25 mouse cellular contexts compared by ENCODE assay signal in the genomic region with DNA sequence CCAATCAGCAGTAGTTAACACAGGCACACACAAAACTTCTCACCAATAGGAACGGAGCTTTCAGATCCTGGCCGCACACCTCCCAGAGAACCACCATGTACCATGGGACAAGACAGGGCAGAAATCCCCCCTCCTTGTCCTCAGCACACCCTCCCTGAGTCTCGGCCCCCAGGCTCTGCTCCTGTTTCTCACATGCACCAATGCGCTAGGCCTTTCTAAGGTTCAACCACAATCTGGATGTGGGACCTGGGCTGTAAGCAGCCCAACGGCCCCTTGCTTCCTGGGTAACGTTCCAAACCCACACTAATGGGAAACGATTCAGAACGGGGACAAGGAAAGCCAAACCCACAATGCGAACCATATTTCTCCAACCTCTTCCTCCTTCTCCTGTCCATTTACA.
"Had no signal": no experiment of that assay in that cellular context is flagged by ENCODE, and none has a peak within 500 bp of the region (broad histone marks: within the 10 kb centered on the region; RNA-seq: fewer than 3 reads in every experiment).

No protein-coding gene starts in this region.

- DNase-seq: gastrocnemius, postnatal 14 days; gastrocnemius, postnatal 36 days; heart, adult 18-20 months; heart, postnatal 10 days; heart, postnatal 4 days; kidney, adult 18-20 months; kidney, adult 8-10 months; kidney, postnatal 10 days; kidney, postnatal 25 days; kidney, postnatal 4 days; left cerebral cortex, postnatal 4 days had no signal

- H3K27ac ChIP-seq: heart, embryonic 10.5 days; hindbrain, embryonic 10.5 days; hindbrain, embryonic 12.5 days; hindbrain, embryonic 14.5 days; intestine, embryonic 15.5 days; layer of hippocampus, adult 2 months; limb, embryonic 13.5 days; limb, embryonic 15.5 days; liver, embryonic 12.5 days; liver, embryonic 14.5 days had no signal

- H3K9me3 ChIP-seq: heart, embryonic 10.5 days; heart, embryonic 12.5 days; hindbrain, embryonic 10.5 days; hindbrain, embryonic 12.5 days; intestine, embryonic 15.5 days; limb, embryonic 13.5 days; limb, embryonic 15.5 days; liver, embryonic 12.5 days had no signal

- ATAC-seq: hindbrain, embryonic 16.5 days; inflammation-experienced regulatory T-cells, adult 6 months; intestine, embryonic 15.5 days; intestine, postnatal 0 days; liver, embryonic 12.5 days had no signal

- H3K36me3 ChIP-seq: heart, embryonic 10.5 days; heart, embryonic 12.5 days; hindbrain, embryonic 10.5 days; hindbrain, embryonic 12.5 days; intestine, embryonic 15.5 days; limb, embryonic 13.5 days; limb, embryonic 15.5 days; liver, embryonic 12.5 days had no signal

- H3K4me3 ChIP-seq: heart, embryonic 10.5 days; heart, embryonic 12.5 days; hindbrain, embryonic 10.5 days; hindbrain, embryonic 12.5 days; intestine, embryonic 15.5 days; layer of hippocampus, adult 2 months; limb, embryonic 13.5 days; limb, embryonic 15.5 days; liver, embryonic 12.5 days had no signal

- H3K27me3 ChIP-seq: heart, embryonic 12.5 days; hindbrain, embryonic 12.5 days; intestine, embryonic 15.5 days; limb, embryonic 13.5 days; limb, embryonic 15.5 days; liver, embryonic 12.5 days had no signal

- H3K9ac ChIP-seq: heart, embryonic 12.5 days; hindbrain, embryonic 12.5 days; hindbrain, embryonic 14.5 days; intestine, embryonic 15.5 days; limb, embryonic 13.5 days; limb, embryonic 15.5 days; liver, embryonic 12.5 days; liver, embryonic 14.5 days had no signal

- H3K4me2 ChIP-seq: heart, embryonic 12.5 days; hindbrain, embryonic 12.5 days; hindbrain, embryonic 14.5 days; intestine, embryonic 15.5 days; limb, embryonic 13.5 days; limb, embryonic 15.5 days; liver, embryonic 12.5 days had no signal

- H3K4me1 ChIP-seq: hindbrain, embryonic 12.5 days; intestine, embryonic 15.5 days; limb, embryonic 15.5 days; liver, embryonic 12.5 days had no signal
